Mouse (Mus musculus): ENCODE data around the gene Ube2c. TPM values are rescaled to one million over a fixed set of nuclear protein-coding genes. Genes with fewer than 3 reads are reported as not detected.
A peak's percentile ranks its signal among the peaks of the same experiment; 100 is the strongest.

Gene Ube2c
- total RNA-seq, 1 experiment, result 159 TPM

- peak within 1 kb of the TSS; percentile 86 to 98 for H3K4me3 ChIP-seq (ENCODE audit: insufficient read depth in 1 of 2, low read depth in 1 of 2, low read length in 2 of 2, poor library complexity in 1 of 2, severe bottlenecking in 1 of 2)
- peak within 1 kb of the TSS; percentile 99 for H3K9ac ChIP-seq (ENCODE audit: insufficient read depth, low read depth, low read length, poor library complexity, severe bottlenecking)
- peaks cover 43% of the 10 kb centered on the region for H3K36me3 ChIP-seq (ENCODE audit: control insufficient read depth, insufficient read depth, low read length, poor library complexity, severe bottlenecking)
- in situ Hi-C loops (cut with MboI; ENCODE audit: low sequenced_read_pairs in 2 of 2, unreplicated experiment in 2 of 2), result no loop called here
- H3K27ac ChIP-seq (ENCODE audit: insufficient read depth, low read depth, low read length, poor library complexity, severe bottlenecking), result peak within 1 kb of the TSS; percentile 99
- TF ChIP-seq HCFC1 (IDR thresholded peaks at IDR 0.05; ENCODE audit: borderline replicate concordance, insufficient read depth, low read length), result 0 out of 2 replicates have a peak, but pooled peaks have one; percentile 32
- no peak for TF ChIP-seq ZC3H11A (IDR thresholded peaks at IDR 0.05; ENCODE audit: borderline replicate concordance, low read depth, low read length)
- peaks cover 10 to 35% of the 10 kb centered on the region in 2 experiments for H3K4me1 ChIP-seq (ENCODE audit: control insufficient read depth in 2 of 2, insufficient read depth in 2 of 2, low read length in 2 of 2, poor library complexity in 1 of 2)
- peak; percentile 97 for DNase-seq (ENCODE audit: low read depth, low spot score)
- no peaks in the 10 kb centered on the region for H3K9me3 ChIP-seq (ENCODE audit: control insufficient read depth, insufficient read depth, low read depth, low read length)
Measured at GRCm38 (mm10) chr2:164822636-164823165, 53.0 kb downstream of the Ube2c start, which contains the start of gene Zswim1. Gene Zswim1 (plus strand): TSS chr2:164822686.

GRCm38 (mm10) chr2:164823181-164823585 is 53.5 kb downstream of the Ube2c start:
- no peak for DNase-seq (ENCODE audit: low read depth, low spot score)
- in situ Hi-C loops (cut with MboI; ENCODE audit: low sequenced_read_pairs in 2 of 2, unreplicated experiment in 2 of 2), result no loop called here
- TF ChIP-seq ZC3H11A (IDR thresholded peaks at IDR 0.05; ENCODE audit: borderline replicate concordance, low read depth, low read length) (no peak), MAFK (IDR thresholded peaks at IDR 0.05; ENCODE audit: insufficient read depth, low read depth, low read length) (no peak), ZNF384 (IDR thresholded peaks at IDR 0.05; ENCODE audit: low read depth, low read length) (no peak), CHD2 (IDR thresholded peaks at IDR 0.05; ENCODE audit: low read depth, low read length) (no peak), HCFC1 (IDR thresholded peaks at IDR 0.05; ENCODE audit: borderline replicate concordance, insufficient read depth, low read length) (no peak)
- peaks cover 6 to 34% of the 10 kb centered on the region in 2 experiments for H3K4me1 ChIP-seq (ENCODE audit: control insufficient read depth in 2 of 2, insufficient read depth in 2 of 2, low read length in 2 of 2, poor library complexity in 1 of 2)
- peak overlapping the region; percentile 86 to 98 for H3K4me3 ChIP-seq (ENCODE audit: insufficient read depth in 1 of 2, low read depth in 1 of 2, low read length in 2 of 2, poor library complexity in 1 of 2, severe bottlenecking in 1 of 2)
- peak overlapping the region; percentile 99 for H3K27ac ChIP-seq (ENCODE audit: insufficient read depth, low read depth, low read length, poor library complexity, severe bottlenecking)
- H3K9me3 ChIP-seq (ENCODE audit: control insufficient read depth, insufficient read depth, low read depth, low read length), result no peaks in the 10 kb centered on the region
- peak overlapping the region; percentile 99 for H3K9ac ChIP-seq (ENCODE audit: insufficient read depth, low read depth, low read length, poor library complexity, severe bottlenecking)
- peaks cover 48% of the 10 kb centered on the region for H3K36me3 ChIP-seq (ENCODE audit: control insufficient read depth, insufficient read depth, low read length, poor library complexity, severe bottlenecking)

GRCm38 (mm10) chr2:164823969-164824368 is 54.3 kb downstream of the Ube2c start:
- peaks cover 6 to 41% of the 10 kb centered on the region in 2 experiments; a peak in 3 of 4 replicates for H3K4me1 ChIP-seq (ENCODE audit: control insufficient read depth in 2 of 2, insufficient read depth in 2 of 2, low read length in 2 of 2, poor library complexity in 1 of 2)
- in situ Hi-C loops (cut with MboI; ENCODE audit: low sequenced_read_pairs in 2 of 2, unreplicated experiment in 2 of 2), result no loop called here
- H3K9ac ChIP-seq (ENCODE audit: insufficient read depth, low read depth, low read length, poor library complexity, severe bottlenecking), result peak overlapping the region; percentile 25; the same call in 1 of the 2 replicates
- DNase-seq (ENCODE audit: low read depth, low spot score), result peak; percentile 89
- peaks cover 50% of the 10 kb centered on the region for H3K36me3 ChIP-seq (ENCODE audit: control insufficient read depth, insufficient read depth, low read length, poor library complexity, severe bottlenecking)
- peak overlapping the region; percentile 99 for H3K27ac ChIP-seq (ENCODE audit: insufficient read depth, low read depth, low read length, poor library complexity, severe bottlenecking)
- TF ChIP-seq MAFK (IDR thresholded peaks at IDR 0.05; ENCODE audit: insufficient read depth, low read depth, low read length) (no peak), CHD2 (IDR thresholded peaks at IDR 0.05; ENCODE audit: low read depth, low read length) (peak; percentile 55; the same call in 1 of the 2 replicates), ZNF384 (IDR thresholded peaks at IDR 0.05; ENCODE audit: low read depth, low read length) (peak; percentile 90), HCFC1 (IDR thresholded peaks at IDR 0.05; ENCODE audit: borderline replicate concordance, insufficient read depth, low read length) (no peak), ZC3H11A (IDR thresholded peaks at IDR 0.05; ENCODE audit: borderline replicate concordance, low read depth, low read length) (no peak)
- H3K4me3 ChIP-seq (ENCODE audit: insufficient read depth in 1 of 2, low read depth in 1 of 2, low read length in 2 of 2, poor library complexity in 1 of 2, severe bottlenecking in 1 of 2), result peak overlapping the region; percentile 86 to 98
- no peaks in the 10 kb centered on the region for H3K9me3 ChIP-seq (ENCODE audit: control insufficient read depth, insufficient read depth, low read depth, low read length)

- Histone ChIP-seq H3K9ac (ENCODE audit: insufficient read depth, low read depth, low read length, poor library complexity, severe bottlenecking) (peak overlapping the region; percentile 48), H3K4me1 (ENCODE audit: control insufficient read depth in 2 of 2, insufficient read depth in 2 of 2, low read length in 2 of 2, poor library complexity in 1 of 2) (peaks cover 6 to 38% of the 10 kb centered on the region in 2 experiments; a peak in 3 of 4 replicates), H3K4me3 (ENCODE audit: insufficient read depth in 1 of 2, low read depth in 1 of 2, low read length in 2 of 2, poor library complexity in 1 of 2, severe bottlenecking in 1 of 2) (peak overlapping the region; percentile 37 to 98), H3K27ac (ENCODE audit: insufficient read depth, low read depth, low read length, poor library complexity, severe bottlenecking) (no peak overlapping the region), H3K36me3 (ENCODE audit: control insufficient read depth, insufficient read depth, low read length, poor library complexity, severe bottlenecking) (peaks cover 43% of the 10 kb centered on the region), H3K9me3 (ENCODE audit: control insufficient read depth, insufficient read depth, low read depth, low read length) (no peaks in the 10 kb centered on the region)
- TF ChIP-seq HCFC1 (IDR thresholded peaks at IDR 0.05; ENCODE audit: borderline replicate concordance, insufficient read depth, low read length) (no peak), ZC3H11A (IDR thresholded peaks at IDR 0.05; ENCODE audit: borderline replicate concordance, low read depth, low read length) (no peak), ZNF384 (IDR thresholded peaks at IDR 0.05; ENCODE audit: low read depth, low read length) (no peak), CHD2 (IDR thresholded peaks at IDR 0.05; ENCODE audit: low read depth, low read length) (no peak), MAFK (IDR thresholded peaks at IDR 0.05; ENCODE audit: insufficient read depth, low read depth, low read length) (no peak)
- no peak for DNase-seq (ENCODE audit: low read depth, low spot score)
- in situ Hi-C loops (cut with MboI; ENCODE audit: low sequenced_read_pairs in 2 of 2, unreplicated experiment in 2 of 2), result no loop called here
Measured at GRCm38 (mm10) chr2:164825521-164825920, 55.8 kb downstream of the Ube2c start.

Measured in ES-E14 (cell line).